Mouse (Mus musculus): ENCODE data around the gene Rapgef6.
A peak's percentile ranks its signal among the peaks of the same experiment; 100 is the strongest.

Rapgef6 gene

GRCm38 (mm10) chr11:54592585-54592984, 69.9 kb downstream of the Rapgef6 start:
- DNase-seq, result no peak

GRCm38 (mm10) chr11:54594049-54594448, 71.4 kb downstream of the Rapgef6 start:
- DNase-seq, result no peak

GRCm38 (mm10) chr11:54595053-54595452, 72.4 kb downstream of the Rapgef6 start:
- DNase-seq, result no peak

- DNase-seq, result no peak
These were observed 73.4 kb downstream of the Rapgef6 start for GRCm38 (mm10) chr11:54595905-54596555.

GRCm38 (mm10) chr11:54597902-54598447, 75.3 kb downstream of the Rapgef6 start:
- no peak for DNase-seq

GRCm38 (mm10) chr11:54601121-54601520, 78.5 kb downstream of the Rapgef6 start:
- no peak for DNase-seq

GRCm38 (mm10) chr11:54602764-54603163, 80.1 kb downstream of the Rapgef6 start:
- DNase-seq, result peak; percentile 6

GRCm38 (mm10) chr11:54604415-54604814, 81.8 kb downstream of the Rapgef6 start:
- no peak for DNase-seq

GRCm38 (mm10) chr11:54613628-54614027, 91.0 kb downstream of the Rapgef6 start:
- no peak for DNase-seq

- no peak for DNase-seq
These were observed 91.9 kb downstream of the Rapgef6 start for GRCm38 (mm10) chr11:54614560-54614959.

GRCm38 (mm10) chr11:54618841-54619240, 96.2 kb downstream of the Rapgef6 start:
- no peak for DNase-seq

- DNase-seq, result no peak
These were observed 99.1 kb downstream of the Rapgef6 start for GRCm38 (mm10) chr11:54621725-54622124.

- no peak for DNase-seq
These were observed 104.3 kb downstream of the Rapgef6 start for GRCm38 (mm10) chr11:54626905-54627304.

GRCm38 (mm10) chr11:54646420-54646819, 123.8 kb downstream of the Rapgef6 start:
- DNase-seq, result no peak

- DNase-seq, result no peak
These were observed 125.9 kb downstream of the Rapgef6 start for GRCm38 (mm10) chr11:54648573-54648972.

- no peak for DNase-seq
These were observed 132.8 kb downstream of the Rapgef6 start for GRCm38 (mm10) chr11:54655420-54655819.

- DNase-seq, result no peak
These were observed 151.1 kb downstream of the Rapgef6 start for GRCm38 (mm10) chr11:54673575-54674298.

- no peak for DNase-seq
These were observed 153.3 kb downstream of the Rapgef6 start for GRCm38 (mm10) chr11:54675792-54676489.

GRCm38 (mm10) chr11:54679141-54679540, 156.5 kb downstream of the Rapgef6 start:
- no peak for DNase-seq

- no peak for DNase-seq
These were observed 162.2 kb downstream of the Rapgef6 start for GRCm38 (mm10) chr11:54684831-54685230.

- no peak for DNase-seq
These were observed 167.5 kb downstream of the Rapgef6 start for GRCm38 (mm10) chr11:54690171-54690570.

GRCm38 (mm10) chr11:54691179-54691578, 168.5 kb downstream of the Rapgef6 start:
- peak; percentile 67 for DNase-seq

GRCm38 (mm10) chr11:54693696-54694095, 171.0 kb downstream of the Rapgef6 start:
- no peak for DNase-seq

- no peak for DNase-seq
These were observed 171.6 kb downstream of the Rapgef6 start for GRCm38 (mm10) chr11:54694291-54694690.
